Mouse (Mus musculus): ENCODE data around the gene Olfr1028. TPM values are rescaled to one million over a fixed set of nuclear protein-coding genes. Genes with fewer than 3 reads are reported as not detected.

The Olfr1028 gene
- polyA plus RNA-seq (2016; fragmentation: Nextera tagmentation; extraction: Ambion mirVana) = not detected in 2 replicates

DNA sequence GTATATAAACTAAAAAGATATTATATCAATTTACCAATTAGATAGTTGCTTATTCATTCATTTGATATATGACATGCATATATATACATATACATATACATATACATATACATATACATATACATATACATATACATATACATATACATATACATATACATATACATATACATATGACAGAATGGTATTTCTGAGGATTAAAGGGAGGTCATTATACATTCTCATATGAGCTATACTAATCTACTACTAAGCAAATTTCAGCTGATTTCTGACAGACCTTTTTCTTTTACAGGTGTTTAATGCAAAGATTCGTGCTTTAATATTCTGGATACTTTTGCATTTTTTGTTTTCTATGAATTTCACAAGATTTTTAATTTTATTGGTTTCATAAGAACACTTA, at the start of gene Olfr1028:
Gene Olfr1028 (plus strand): TSS at position 301 of the 400 bp plus-strand sequence.
- ATAC-seq (ENCODE audit: low FRiP score) = no peak
- no peaks in the 10 kb centered on the region for H3K4me1 ChIP-seq
- 65% methylated on average over 1 of the region's 1 CpGs for WGBS
- H3K4me3 ChIP-seq (replicated peaks) = no peak within 1 kb of the TSS
- no peak within 1 kb of the TSS for H3K9ac ChIP-seq
- no peaks in the 10 kb centered on the region for H3K9me3 ChIP-seq
- H3K36me3 ChIP-seq (replicated peaks) = no peaks in the 10 kb centered on the region
- no peak within 1 kb of the TSS for H3K27ac ChIP-seq
- no peaks in the 10 kb centered on the region for H3K27me3 ChIP-seq
- H3K4me2 ChIP-seq = no peak within 1 kb of the TSS

DNA sequence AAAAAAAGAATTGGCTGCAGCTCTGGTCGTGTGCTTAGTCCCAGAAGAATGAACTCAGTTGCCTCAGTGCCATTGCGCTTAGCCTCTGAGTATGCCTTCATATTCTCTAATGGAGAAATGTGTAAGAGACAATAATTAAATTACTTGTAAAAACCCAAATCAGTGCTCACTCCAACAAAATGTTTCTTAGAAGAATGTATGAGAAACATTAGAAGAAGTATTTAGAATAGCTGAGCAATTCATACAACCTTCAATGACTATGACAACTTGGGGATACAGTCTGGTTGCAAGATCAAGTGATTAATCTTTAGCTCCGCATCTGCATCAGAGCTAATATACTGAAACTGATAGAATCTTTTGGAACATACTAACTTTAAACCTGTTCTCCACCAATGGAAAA, 45.3 kb upstream of the Olfr1028 start, which contains the start of gene Olfr1024:
Gene Olfr1024 (minus strand): TSS at position 101 of the 400 bp plus-strand sequence.
- no peaks in the 10 kb centered on the region for H3K4me1 ChIP-seq
- no peak within 1 kb of the TSS for H3K9ac ChIP-seq
- 89% methylated on average over 3 of the region's 3 CpGs for WGBS
- ATAC-seq (ENCODE audit: low FRiP score) = no peak
- H3K9me3 ChIP-seq = 0 out of 2 replicates have a peak, but pooled peaks cover 2% of the 10 kb centered on the region
- no peak within 1 kb of the TSS for H3K4me2 ChIP-seq
- H3K4me3 ChIP-seq (replicated peaks) = no peak within 1 kb of the TSS
- H3K36me3 ChIP-seq (replicated peaks) = no peaks in the 10 kb centered on the region
- no peak within 1 kb of the TSS for H3K27ac ChIP-seq
- no peaks in the 10 kb centered on the region for H3K27me3 ChIP-seq

DNA sequence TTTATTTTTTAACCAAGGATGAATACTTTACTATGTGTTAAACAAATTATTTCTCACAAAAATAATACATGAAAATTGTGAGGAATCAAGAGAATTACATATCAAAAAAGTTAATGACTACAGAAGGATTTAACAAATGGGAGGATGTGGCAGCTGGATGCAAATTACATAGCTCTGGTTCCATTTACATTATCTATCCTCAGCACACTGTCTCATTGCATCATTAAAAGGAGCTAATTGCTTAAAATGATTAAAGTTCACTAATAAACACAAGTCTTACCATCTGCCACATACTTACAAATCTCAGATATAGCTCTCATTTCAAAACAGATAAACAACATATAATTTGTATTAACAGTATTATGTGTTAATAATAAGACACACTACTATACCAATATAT, 37.0 kb upstream of the Olfr1028 start:
- no peak overlapping the region for H3K4me3 ChIP-seq (replicated peaks)
- no peak overlapping the region for H3K4me2 ChIP-seq
- no peaks in the 10 kb centered on the region for H3K4me1 ChIP-seq
- ATAC-seq (ENCODE audit: low FRiP score) = no peak
- no peaks in the 10 kb centered on the region for H3K27me3 ChIP-seq
- no peaks in the 10 kb centered on the region for H3K9me3 ChIP-seq
- no peaks in the 10 kb centered on the region for H3K36me3 ChIP-seq (replicated peaks)
- H3K9ac ChIP-seq = no peak overlapping the region
- H3K27ac ChIP-seq = no peak overlapping the region

DNA sequence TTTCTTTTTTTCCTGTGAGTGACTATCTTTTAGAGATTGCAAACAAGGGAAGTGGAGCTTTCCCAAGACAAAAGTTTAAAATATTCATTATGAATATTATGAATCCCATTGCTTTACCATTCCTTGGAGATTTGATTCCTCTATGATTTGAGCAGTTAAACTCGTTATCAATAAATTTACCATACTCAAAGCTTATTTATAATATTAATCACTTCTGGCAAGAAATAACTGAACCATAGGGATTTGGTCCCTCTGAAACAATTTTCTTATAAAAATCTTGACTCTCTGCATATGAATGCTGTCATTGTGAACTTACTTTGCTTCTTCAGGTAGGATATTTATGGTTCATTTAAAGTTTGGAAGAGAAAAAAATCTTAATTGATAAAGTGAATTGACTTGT, 35.3 kb upstream of the Olfr1028 start, which contains the start of gene Olfr1025-ps1:
Gene Olfr1025-ps1 (plus strand): TSS at position 301 of the 400 bp plus-strand sequence.
- ATAC-seq (ENCODE audit: low FRiP score) = no peak
- H3K9ac ChIP-seq = no peak within 1 kb of the TSS
- WGBS = 63% methylated on average over 1 of the region's 1 CpGs
- no peaks in the 10 kb centered on the region for H3K4me1 ChIP-seq
- H3K36me3 ChIP-seq (replicated peaks) = no peaks in the 10 kb centered on the region
- no peak within 1 kb of the TSS for H3K4me3 ChIP-seq (replicated peaks)
- no peak within 1 kb of the TSS for H3K27ac ChIP-seq
- no peak within 1 kb of the TSS for H3K4me2 ChIP-seq
- H3K27me3 ChIP-seq = no peaks in the 10 kb centered on the region
- no peaks in the 10 kb centered on the region for H3K9me3 ChIP-seq

DNA sequence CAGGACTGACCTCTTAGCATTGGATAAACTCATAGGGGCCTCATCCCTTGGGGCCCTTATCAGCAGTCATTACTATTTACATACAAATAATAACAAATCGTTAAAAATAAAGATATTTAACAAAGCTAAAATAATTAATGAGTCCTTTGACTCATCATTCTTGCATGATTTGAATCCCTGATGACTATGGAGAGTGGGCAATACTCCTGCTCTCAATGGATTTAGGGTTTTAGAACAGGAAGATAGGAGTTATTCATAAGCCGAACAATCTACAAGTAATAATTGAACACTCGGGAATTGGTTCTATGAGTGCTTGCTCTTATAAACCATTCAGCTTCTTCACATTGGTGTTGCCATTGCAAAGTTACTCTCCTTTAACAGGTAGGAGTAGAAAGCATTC, 29.0 kb upstream of the Olfr1028 start, which contains the start of gene Olfr1026:
Gene Olfr1026 (plus strand): TSS at position 301 of the 400 bp plus-strand sequence.
- Histone ChIP-seq H3K27me3 (no peaks in the 10 kb centered on the region), H3K9me3 (no peaks in the 10 kb centered on the region), H3K4me2 (no peak within 1 kb of the TSS), H3K27ac (no peak within 1 kb of the TSS), H3K4me3 (replicated peaks) (no peak within 1 kb of the TSS), H3K36me3 (replicated peaks) (no peaks in the 10 kb centered on the region), H3K4me1 (no peaks in the 10 kb centered on the region), H3K9ac (no peak within 1 kb of the TSS)
- no peak for ATAC-seq (ENCODE audit: low FRiP score)
- 93% methylated on average over 3 of the region's 3 CpGs for WGBS

DNA sequence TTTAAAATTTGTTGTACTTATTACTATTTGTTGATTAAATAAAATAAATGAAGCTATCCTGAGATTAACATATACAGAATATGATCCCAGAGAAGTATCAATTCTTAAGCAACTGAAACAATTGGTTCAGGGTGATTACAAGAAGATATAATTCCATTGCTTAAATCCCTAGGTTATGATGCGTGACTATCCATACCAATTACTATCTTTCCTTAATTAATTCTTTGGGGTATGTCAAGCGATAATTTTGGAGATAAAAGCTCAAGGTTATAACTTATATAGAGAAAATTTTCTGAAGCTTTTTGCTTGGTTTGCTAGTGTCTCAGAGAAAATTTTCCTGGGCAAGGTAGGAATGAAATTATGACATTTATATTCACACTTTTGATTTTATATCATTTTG, 23.4 kb downstream of the Olfr1028 start, which contains the start of gene Olfr1029:
Gene Olfr1029 (plus strand): TSS at position 301 of the 400 bp plus-strand sequence.
- 90% methylated on average over 2 of the region's 2 CpGs for WGBS

DNA sequence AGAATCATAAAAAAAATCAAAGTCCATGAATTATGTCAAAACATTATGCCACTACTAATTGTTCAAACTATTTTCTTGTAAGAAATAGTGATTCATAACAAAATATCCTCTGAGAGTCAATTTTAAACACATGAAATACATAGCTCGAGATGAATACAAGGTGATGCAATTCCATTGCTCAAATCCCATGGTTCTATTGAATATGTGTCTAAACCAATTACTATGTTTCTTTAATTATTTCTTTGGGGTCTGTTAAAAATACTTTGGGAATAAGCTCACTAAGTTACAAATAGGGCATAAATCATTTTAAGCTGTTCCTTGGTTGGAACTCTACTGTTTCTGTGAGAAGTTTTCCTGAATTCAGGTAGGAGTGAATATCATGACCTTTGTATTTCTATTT, 28.7 kb downstream of the Olfr1028 start, which contains the start of gene Olfr1030:
Gene Olfr1030 (plus strand): TSS at position 301 of the 400 bp plus-strand sequence.
- H3K9ac ChIP-seq = no peak within 1 kb of the TSS
- no peaks in the 10 kb centered on the region for H3K27me3 ChIP-seq
- H3K36me3 ChIP-seq (replicated peaks) = no peaks in the 10 kb centered on the region
- no peaks in the 10 kb centered on the region for H3K4me1 ChIP-seq
- no peaks in the 10 kb centered on the region for H3K9me3 ChIP-seq
- H3K4me2 ChIP-seq = no peak within 1 kb of the TSS
- no peak within 1 kb of the TSS for H3K4me3 ChIP-seq (replicated peaks)
- no peak for ATAC-seq (ENCODE audit: low FRiP score)
- 92% methylated on average over 1 of the region's 1 CpGs for WGBS
- H3K27ac ChIP-seq = no peak within 1 kb of the TSS

More for the DNA sequence above, 23.4 kb downstream of the Olfr1028 start, which contains the start of gene Olfr1029:
- no peaks in the 10 kb centered on the region for H3K9me3 ChIP-seq
- no peak for ATAC-seq (ENCODE audit: low FRiP score)
- H3K27me3 ChIP-seq = no peaks in the 10 kb centered on the region
- no peak within 1 kb of the TSS for H3K9ac ChIP-seq
- H3K27ac ChIP-seq = no peak within 1 kb of the TSS
- H3K4me2 ChIP-seq = no peak within 1 kb of the TSS
- no peaks in the 10 kb centered on the region for H3K4me1 ChIP-seq
- no peak within 1 kb of the TSS for H3K4me3 ChIP-seq (replicated peaks)
- no peaks in the 10 kb centered on the region for H3K36me3 ChIP-seq (replicated peaks)

DNA sequence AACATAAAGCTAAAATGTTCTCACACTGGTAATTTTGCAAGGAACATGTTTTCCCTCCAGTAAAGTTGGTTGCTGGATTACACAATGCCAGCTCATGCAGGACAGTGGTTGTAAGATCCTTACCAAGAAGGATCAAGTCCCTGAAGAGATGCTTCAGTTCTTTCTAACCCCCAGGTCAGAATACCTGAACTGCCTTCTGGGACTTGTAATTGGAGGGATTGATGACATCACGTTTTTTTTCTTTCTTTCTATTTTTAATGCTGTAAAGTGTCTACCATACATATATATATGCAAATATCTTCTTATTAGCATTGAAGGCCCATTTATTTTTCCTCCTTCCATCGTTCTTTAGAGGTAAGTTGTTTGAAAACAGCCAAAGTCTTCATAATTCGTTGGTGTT, 39.8 kb downstream of the Olfr1028 start, which contains the start of gene Olfr1031:
Gene Olfr1031 (plus strand): TSS at position 301 of the 400 bp plus-strand sequence.
- Histone ChIP-seq H3K27ac (no peak within 1 kb of the TSS), H3K4me2 (no peak within 1 kb of the TSS), H3K27me3 (no peaks in the 10 kb centered on the region), H3K4me3 (replicated peaks) (no peak within 1 kb of the TSS), H3K4me1 (no peaks in the 10 kb centered on the region), H3K36me3 (replicated peaks) (no peaks in the 10 kb centered on the region), H3K9ac (no peak within 1 kb of the TSS), H3K9me3 (no peaks in the 10 kb centered on the region)
- WGBS = 62% methylated on average over 3 of the region's 3 CpGs
- no peak for ATAC-seq (ENCODE audit: low FRiP score)

Other genes with a start within 250 kb of the Olfr1028 start
- gene Olfr1009, start 235.0 kb upstream of the Olfr1028 start, polyA plus RNA-seq (2016; fragmentation: Nextera tagmentation; extraction: Ambion mirVana) = not detected in 2 replicates
- not detected in 2 replicates for gene Olfr1012, start 187.7 kb upstream of the Olfr1028 start, polyA plus RNA-seq (2016; fragmentation: Nextera tagmentation; extraction: Ambion mirVana)
- gene Olfr1013, start 183.3 kb upstream of the Olfr1028 start, polyA plus RNA-seq (2016; fragmentation: Nextera tagmentation; extraction: Ambion mirVana) = not detected in 2 replicates
- gene Olfr1014, start 177.7 kb upstream of the Olfr1028 start, polyA plus RNA-seq (2016; fragmentation: Nextera tagmentation; extraction: Ambion mirVana) = not detected in 2 replicates
- gene Olfr1015, start 168.4 kb upstream of the Olfr1028 start, polyA plus RNA-seq (2016; fragmentation: Nextera tagmentation; extraction: Ambion mirVana) = not detected in 2 replicates
- gene Olfr1016, start 147.9 kb upstream of the Olfr1028 start, polyA plus RNA-seq (2016; fragmentation: Nextera tagmentation; extraction: Ambion mirVana) = not detected in 2 replicates
- gene Olfr1018, start 132.0 kb upstream of the Olfr1028 start, polyA plus RNA-seq (2016; fragmentation: Nextera tagmentation; extraction: Ambion mirVana) = not detected in 2 replicates
- gene Olfr1019, start 105.0 kb upstream of the Olfr1028 start, polyA plus RNA-seq (2016; fragmentation: Nextera tagmentation; extraction: Ambion mirVana) = not detected in 2 replicates
- gene Olfr1020, start 103.4 kb upstream of the Olfr1028 start, polyA plus RNA-seq (2016; fragmentation: Nextera tagmentation; extraction: Ambion mirVana) = not detected in 2 replicates
- gene Olfr1022, start 81.8 kb upstream of the Olfr1028 start, polyA plus RNA-seq (2016; fragmentation: Nextera tagmentation; extraction: Ambion mirVana) = not detected in 2 replicates
- not detected in 2 replicates for gene Olfr1023, start 64.8 kb upstream of the Olfr1028 start, polyA plus RNA-seq (2016; fragmentation: Nextera tagmentation; extraction: Ambion mirVana)
- gene Olfr1024, start 45.4 kb upstream of the Olfr1028 start, polyA plus RNA-seq (2016; fragmentation: Nextera tagmentation; extraction: Ambion mirVana) = not detected in 2 replicates
- gene Olfr1025-ps1, start 35.2 kb upstream of the Olfr1028 start, polyA plus RNA-seq (2016; fragmentation: Nextera tagmentation; extraction: Ambion mirVana) = not detected in 2 replicates
- not detected in 2 replicates for gene Olfr1026, start 28.9 kb upstream of the Olfr1028 start, polyA plus RNA-seq (2016; fragmentation: Nextera tagmentation; extraction: Ambion mirVana)
- gene Olfr1029, start 23.5 kb downstream of the Olfr1028 start, polyA plus RNA-seq (2016; fragmentation: Nextera tagmentation; extraction: Ambion mirVana) = not detected in 2 replicates
- gene Olfr1030, start 28.8 kb downstream of the Olfr1028 start, polyA plus RNA-seq (2016; fragmentation: Nextera tagmentation; extraction: Ambion mirVana) = not detected in 2 replicates
- gene Olfr1031, start 39.9 kb downstream of the Olfr1028 start, polyA plus RNA-seq (2016; fragmentation: Nextera tagmentation; extraction: Ambion mirVana) = not detected in 2 replicates
- gene Olfr1032, start 55.1 kb downstream of the Olfr1028 start, polyA plus RNA-seq (2016; fragmentation: Nextera tagmentation; extraction: Ambion mirVana) = not detected in 2 replicates
- not detected in 2 replicates for gene Olfr1033, start 70.2 kb downstream of the Olfr1028 start, polyA plus RNA-seq (2016; fragmentation: Nextera tagmentation; extraction: Ambion mirVana)
- gene Olfr1034, start 95.4 kb downstream of the Olfr1028 start, polyA plus RNA-seq (2016; fragmentation: Nextera tagmentation; extraction: Ambion mirVana) = not detected in 2 replicates
- gene Olfr1036, start 123.6 kb downstream of the Olfr1028 start, polyA plus RNA-seq (2016; fragmentation: Nextera tagmentation; extraction: Ambion mirVana) = not detected in 2 replicates
- not detected in 2 replicates for gene Olfr1037, start 136.9 kb downstream of the Olfr1028 start, polyA plus RNA-seq (2016; fragmentation: Nextera tagmentation; extraction: Ambion mirVana)
- not detected in 2 replicates for gene Olfr1039, start 185.5 kb downstream of the Olfr1028 start, polyA plus RNA-seq (2016; fragmentation: Nextera tagmentation; extraction: Ambion mirVana)
- gene Olfr1040, start 196.3 kb downstream of the Olfr1028 start, polyA plus RNA-seq (2016; fragmentation: Nextera tagmentation; extraction: Ambion mirVana) = not detected in 2 replicates
- gene Olfr1042, start 211.4 kb downstream of the Olfr1028 start, polyA plus RNA-seq (2016; fragmentation: Nextera tagmentation; extraction: Ambion mirVana) = not detected in 2 replicates
- not detected in 2 replicates for gene Olfr1043, start 217.1 kb downstream of the Olfr1028 start, polyA plus RNA-seq (2016; fragmentation: Nextera tagmentation; extraction: Ambion mirVana)
- not detected in 2 replicates for gene Olfr1044, start 227.4 kb downstream of the Olfr1028 start, polyA plus RNA-seq (2016; fragmentation: Nextera tagmentation; extraction: Ambion mirVana)
- gene Olfr52, start 235.2 kb downstream of the Olfr1028 start, polyA plus RNA-seq (2016; fragmentation: Nextera tagmentation; extraction: Ambion mirVana) = not detected in 2 replicates